Mouse (Mus musculus) megakaryocyte, embryonic 14.5 days (primary cell): ENCODE measurements at regions not wholly inside any gene's neighbourhood (a gene's known extent, or its start where the extent isn't known, plus 50 kb on each side); places are given as distances from the start of the nearest gene placed in this dataset.

ENCODE experiments used
- FLI1 ChIP-seq: IDR thresholded peaks from 2 replicates; pipeline ENCODE4 v1.6.1; 2012; ENCODE audit warnings: low read length, inconsistent platforms, mixed read lengths
- GATA1 ChIP-seq: IDR thresholded peaks from 3 replicates; pipeline ENCODE4 v1.6.1; 2012; ENCODE audit warnings: mixed read lengths, low read length, inconsistent platforms, borderline replicate concordance

- TF ChIP-seq FLI1: no peak
- no peak for TF ChIP-seq GATA1
Measured at GRCm38 (mm10) chr1:193505381-193505780, 135.3 kb upstream of the Camk1g start.
